Mouse (Mus musculus) midbrain, embryonic 12.5 days (tissue): ENCODE results near the gene Atp2b2. TPM values are rescaled to one million over a fixed set of nuclear protein-coding genes. Genes with fewer than 3 reads are reported as not detected.

ENCODE experiments used
- ATAC-seq: fragments of 200-750 bp; cut with Nextera tagmentation; 2 replicates; pipeline ENCODE4 v1.8.0; 2017; ENCODE audit warnings: low read depth, moderate TSS enrichment, moderate library complexity; ENCODE audit not compliant: low FRiP score
- H3K27ac ChIP-seq: fragments of 300-500 bp; sonication (generic); replicated peaks from 2 replicates; pipeline ENCODE4 v1.5.1; 2016; ENCODE audit warnings: mild to moderate bottlenecking
- H3K27me3 ChIP-seq: fragments of 300-500 bp; sonication (generic); 2 replicates; pipeline ENCODE4 v1.6.1; 2016; ENCODE audit warnings: mild to moderate bottlenecking
- H3K36me3 ChIP-seq: fragments of 300-500 bp; sonication (generic); 2 replicates; pipeline ENCODE4 v1.6.1; 2016
- H3K4me1 ChIP-seq: fragments of 300-500 bp; sonication (generic); 2 replicates; pipeline ENCODE4 v1.6.1; 2016
- H3K4me2 ChIP-seq: fragments of 300-500 bp; sonication (generic); replicated peaks from 2 replicates; pipeline ENCODE4 v1.6.1; 2016; ENCODE audit warnings: mild to moderate bottlenecking, moderate library complexity
- H3K4me3 ChIP-seq: fragments of 300-500 bp; sonication (generic); 2 replicates; pipeline ENCODE4 v1.5.1; 2016; ENCODE audit warnings: mild to moderate bottlenecking
- H3K9ac ChIP-seq: fragments of 300-500 bp; sonication (generic); replicated peaks from 2 replicates; pipeline ENCODE4 v1.6.1; 2016; ENCODE audit warnings: mild to moderate bottlenecking, moderate library complexity
- H3K9me3 ChIP-seq: fragments of 300-500 bp; sonication (generic); 2 replicates; pipeline ENCODE4 v1.6.1; 2016; ENCODE audit warnings: mild to moderate bottlenecking
- WGBS: fragments of 180-500 bp; shearing (Covaris S2); methylation state at CpG from one replicate; pipeline ENCODE4 v1.1.7; 2016; 5-methylcytosine and 5-hydroxymethylcytosine counted together
- polyA plus RNA-seq: library from polyadenylated mRNA; unstranded; fragments of >200 nt; fragmentation: Nextera tagmentation; extraction: Ambion mirVana; gene quantifications from 2 replicates; pipeline ENCODE4 v1.2.1, GENCODE M21; 2016

Atp2b2 gene
- polyA plus RNA-seq, 1 experiment from 2014 or later = 5.7 TPM

DNA sequence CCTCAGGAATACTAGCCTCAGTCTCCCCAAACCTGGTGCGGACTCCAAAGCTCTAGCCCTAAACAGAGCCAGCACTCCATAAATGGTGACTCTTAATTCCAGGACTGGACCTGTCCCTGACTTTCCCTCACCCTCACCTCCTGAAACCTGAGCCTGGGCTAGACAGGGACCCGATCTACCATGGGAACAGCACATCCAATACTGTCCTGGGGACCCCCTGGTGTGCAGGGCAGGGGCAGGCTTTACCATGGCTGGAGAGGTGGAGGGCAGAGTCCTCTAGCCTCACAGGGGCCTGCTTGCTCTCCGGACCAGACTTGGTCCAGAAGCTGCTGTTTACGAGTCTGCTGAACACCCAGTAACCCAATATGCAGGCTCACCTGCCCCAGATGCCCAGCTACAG lies 179.5 kb downstream of the Atp2b2 start:
- Histone ChIP-seq H3K4me3 (no peak overlapping the region), H3K27me3 (no peaks in the 10 kb centered on the region), H3K4me1 (peaks cover 17% of the 10 kb centered on the region), H3K27ac (no peak overlapping the region), H3K36me3 (no peaks in the 10 kb centered on the region), H3K9ac (no peak overlapping the region), H3K9me3 (no peaks in the 10 kb centered on the region), H3K4me2 (no peak overlapping the region)
- 77% methylated on average over 4 of the region's 4 CpGs for WGBS
- no peak for ATAC-seq

- WGBS = 77% methylated on average over 3 of the region's 3 CpGs
- H3K36me3 ChIP-seq = no peaks in the 10 kb centered on the region
- ATAC-seq = no peak
- no peaks in the 10 kb centered on the region for H3K9me3 ChIP-seq
- peaks cover 25% of the 10 kb centered on the region for H3K4me1 ChIP-seq
- no peak overlapping the region for H3K4me3 ChIP-seq
- no peak overlapping the region for H3K4me2 ChIP-seq
- no peak overlapping the region for H3K27ac ChIP-seq
- no peak overlapping the region for H3K9ac ChIP-seq
- H3K27me3 ChIP-seq = no peaks in the 10 kb centered on the region
These were observed 180.5 kb downstream of the Atp2b2 start for GRCm38 (mm10) chr6:113861938-113862337.

DNA sequence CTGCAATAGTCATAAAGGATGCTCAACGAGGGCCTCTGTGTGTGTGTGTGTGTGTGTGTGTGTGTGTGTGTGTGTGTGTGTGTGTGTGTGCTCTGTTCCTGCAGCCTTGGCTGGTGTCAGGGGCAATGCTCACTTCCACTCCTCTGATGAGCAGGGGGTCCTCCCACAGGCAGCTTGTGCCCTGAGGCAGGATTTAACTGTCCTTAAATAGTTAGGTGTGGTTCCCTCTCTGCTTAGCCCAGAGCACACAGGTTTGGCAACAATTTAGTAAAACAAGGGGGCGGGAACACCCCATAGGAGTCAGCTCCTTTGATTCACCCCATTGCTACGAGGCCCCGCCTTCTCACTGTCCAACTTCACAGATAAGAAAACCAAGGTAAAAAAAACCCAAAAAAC lies 181.0 kb downstream of the Atp2b2 start:
- Histone ChIP-seq H3K4me3 (no peak overlapping the region), H3K4me1 (peaks cover 29% of the 10 kb centered on the region), H3K9me3 (no peaks in the 10 kb centered on the region), H3K36me3 (no peaks in the 10 kb centered on the region), H3K9ac (no peak overlapping the region), H3K4me2 (no peak overlapping the region), H3K27me3 (no peaks in the 10 kb centered on the region), H3K27ac (0 out of 2 replicates have a peak overlapping the region, but pooled peaks have one; percentile 27)
- ATAC-seq = no peak
- WGBS = 74% methylated on average over 4 of the region's 4 CpGs

DNA sequence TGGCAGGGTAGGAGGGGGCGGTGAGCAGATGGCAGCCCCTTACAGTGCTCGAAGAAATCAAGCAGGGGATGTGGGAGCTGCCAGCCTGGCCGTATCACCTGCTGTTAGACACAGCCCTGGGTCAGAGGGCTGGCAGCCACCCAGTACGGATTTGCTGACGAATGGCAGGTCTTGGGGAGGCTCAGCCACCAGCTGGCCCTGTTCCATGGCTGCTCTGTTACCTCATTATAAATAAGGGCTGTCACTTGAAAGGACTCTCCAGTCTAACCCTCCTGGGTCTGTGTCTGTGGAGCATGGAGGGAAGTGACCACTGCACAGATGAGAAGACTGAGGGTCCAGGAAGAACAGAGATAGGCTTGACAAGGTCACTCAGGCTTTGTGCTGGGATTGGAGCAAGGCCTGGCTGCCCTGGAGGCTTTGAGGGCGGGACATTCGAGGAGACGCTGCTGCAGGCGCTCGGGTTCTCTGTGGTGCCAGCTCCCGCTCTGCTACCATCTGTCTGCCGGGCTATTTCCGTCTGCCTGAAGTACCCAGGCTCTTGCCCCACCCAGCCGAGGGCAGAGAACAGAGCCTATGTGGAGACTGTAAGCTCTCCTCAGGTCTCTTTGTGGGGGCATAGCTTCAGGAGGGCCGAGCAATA lies 181.6 kb downstream of the Atp2b2 start:
- no peaks in the 10 kb centered on the region for H3K9me3 ChIP-seq
- ATAC-seq = peak; percentile 75
- H3K4me2 ChIP-seq = no peak overlapping the region
- 68% methylated on average over 15 of the region's 15 CpGs for WGBS
- H3K9ac ChIP-seq = no peak overlapping the region
- no peaks in the 10 kb centered on the region for H3K36me3 ChIP-seq
- H3K4me3 ChIP-seq = no peak overlapping the region
- H3K4me1 ChIP-seq = peaks cover 32% of the 10 kb centered on the region
- H3K27me3 ChIP-seq = no peaks in the 10 kb centered on the region; the same call in 1 of the 2 replicates
- peak overlapping the region; percentile 27; the same call in 1 of the 2 replicates for H3K27ac ChIP-seq

DNA sequence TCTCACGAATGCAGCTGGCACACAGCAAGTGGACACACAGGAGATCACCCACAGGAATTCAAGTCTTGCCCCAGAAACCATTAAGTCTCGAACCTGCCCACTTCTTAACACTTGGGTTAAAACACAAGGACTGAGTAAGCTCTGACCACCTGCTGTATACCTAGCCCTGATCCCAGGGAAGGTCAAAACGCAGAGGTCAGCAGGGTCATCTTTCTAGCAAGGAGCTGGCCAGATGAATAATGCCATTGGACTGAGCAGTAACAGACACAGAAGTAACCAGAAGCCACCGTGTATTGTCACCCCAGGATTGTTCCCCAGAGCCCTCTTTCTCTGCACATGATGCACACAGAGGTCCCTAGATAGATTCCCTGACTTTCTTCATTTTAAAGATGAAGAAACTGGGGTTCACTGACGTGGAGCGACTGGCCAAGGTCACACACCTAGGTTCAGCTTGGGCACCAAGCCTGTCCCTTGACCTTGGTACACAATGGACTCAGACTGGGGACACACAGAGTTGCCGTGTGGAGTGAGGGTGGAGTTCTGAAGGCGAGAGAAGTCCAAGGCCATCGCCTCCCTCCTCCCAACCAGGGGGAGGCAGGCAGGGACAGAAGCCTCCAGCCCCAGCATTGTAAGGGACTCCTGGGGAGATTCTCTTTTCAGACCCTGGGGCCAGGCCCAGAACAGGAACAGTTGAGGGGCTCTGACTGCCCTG lies 182.2 kb downstream of the Atp2b2 start:
- peak overlapping the region; percentile 27 for H3K27ac ChIP-seq
- no peak overlapping the region for H3K4me3 ChIP-seq
- no peaks in the 10 kb centered on the region; the same call in 1 of the 2 replicates for H3K27me3 ChIP-seq
- peaks cover 36% of the 10 kb centered on the region for H3K4me1 ChIP-seq
- H3K4me2 ChIP-seq = no peak overlapping the region
- no peak overlapping the region for H3K9ac ChIP-seq
- 0 out of 2 replicates have a peak, but pooled peaks have one; percentile 25 for ATAC-seq
- 68% methylated on average over 9 of the region's 9 CpGs for WGBS
- H3K36me3 ChIP-seq = no peaks in the 10 kb centered on the region
- H3K9me3 ChIP-seq = no peaks in the 10 kb centered on the region

- Histone ChIP-seq H3K4me3 (no peak overlapping the region), H3K27me3 (no peaks in the 10 kb centered on the region; the same call in 1 of the 2 replicates), H3K36me3 (no peaks in the 10 kb centered on the region), H3K4me1 (peaks cover 36% of the 10 kb centered on the region), H3K9me3 (no peaks in the 10 kb centered on the region), H3K9ac (no peak overlapping the region), H3K4me2 (no peak overlapping the region), H3K27ac (no peak overlapping the region)
- ATAC-seq = no peak
- WGBS = 88% methylated on average over 9 of the region's 9 CpGs
These were observed 184.1 kb downstream of the Atp2b2 start for GRCm38 (mm10) chr6:113858317-113858716.

- no peak overlapping the region for H3K27ac ChIP-seq
- H3K27me3 ChIP-seq = no peaks in the 10 kb centered on the region; the same call in 1 of the 2 replicates
- no peak for ATAC-seq
- H3K4me2 ChIP-seq = no peak overlapping the region
- no peaks in the 10 kb centered on the region for H3K9me3 ChIP-seq
- H3K4me1 ChIP-seq = peaks cover 36% of the 10 kb centered on the region
- 76% methylated on average over 2 of the region's 2 CpGs for WGBS
- no peak overlapping the region for H3K4me3 ChIP-seq
- no peak overlapping the region for H3K9ac ChIP-seq
- H3K36me3 ChIP-seq = no peaks in the 10 kb centered on the region
These were observed 185.0 kb downstream of the Atp2b2 start for GRCm38 (mm10) chr6:113857310-113857873.

DNA sequence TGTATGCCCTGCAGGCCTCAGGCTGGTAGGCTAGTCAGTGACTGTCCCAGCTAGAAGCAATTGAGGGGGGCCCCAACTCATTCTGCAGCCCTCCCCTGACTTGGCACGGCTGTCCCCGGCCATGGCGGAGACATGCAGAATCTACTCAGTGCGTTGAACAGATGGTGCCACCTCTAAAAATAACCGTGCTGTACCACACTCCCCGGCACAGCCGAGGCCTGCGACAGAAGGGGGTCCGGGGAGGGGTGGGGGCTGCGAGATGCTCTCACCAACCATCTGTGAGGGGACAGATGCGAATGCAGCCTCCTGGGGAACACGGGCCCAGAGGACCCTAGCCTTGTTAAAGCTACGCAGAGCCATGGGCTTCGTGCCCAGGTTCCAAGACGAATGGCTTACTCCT lies 185.6 kb downstream of the Atp2b2 start:
- H3K27ac ChIP-seq = no peak overlapping the region
- peaks cover 36% of the 10 kb centered on the region for H3K4me1 ChIP-seq
- no peaks in the 10 kb centered on the region; the same call in 1 of the 2 replicates for H3K27me3 ChIP-seq
- no peak overlapping the region for H3K4me3 ChIP-seq
- no peak overlapping the region for H3K4me2 ChIP-seq
- H3K9ac ChIP-seq = no peak overlapping the region
- no peak for ATAC-seq
- 80% methylated on average over 15 of the region's 15 CpGs for WGBS
- no peaks in the 10 kb centered on the region for H3K36me3 ChIP-seq
- no peaks in the 10 kb centered on the region for H3K9me3 ChIP-seq

- Histone ChIP-seq H3K4me2 (no peak overlapping the region), H3K4me1 (peaks cover 32% of the 10 kb centered on the region), H3K9me3 (no peaks in the 10 kb centered on the region), H3K27ac (no peak overlapping the region), H3K9ac (no peak overlapping the region), H3K36me3 (no peaks in the 10 kb centered on the region), H3K27me3 (no peaks in the 10 kb centered on the region; the same call in 1 of the 2 replicates), H3K4me3 (no peak overlapping the region)
- no peak for ATAC-seq
- 81% methylated on average over 1 of the region's 1 CpGs for WGBS
These were observed 186.2 kb downstream of the Atp2b2 start for GRCm38 (mm10) chr6:113856095-113856646.

- H3K36me3 ChIP-seq = no peaks in the 10 kb centered on the region
- no peak for ATAC-seq
- H3K9me3 ChIP-seq = no peaks in the 10 kb centered on the region
- H3K27ac ChIP-seq = no peak overlapping the region
- H3K4me3 ChIP-seq = no peak overlapping the region
- no peaks in the 10 kb centered on the region; the same call in 1 of the 2 replicates for H3K27me3 ChIP-seq
- H3K4me1 ChIP-seq = peaks cover 26% of the 10 kb centered on the region
- no peak overlapping the region for H3K4me2 ChIP-seq
- H3K9ac ChIP-seq = no peak overlapping the region
These were observed 186.8 kb downstream of the Atp2b2 start for GRCm38 (mm10) chr6:113855581-113855980.

DNA sequence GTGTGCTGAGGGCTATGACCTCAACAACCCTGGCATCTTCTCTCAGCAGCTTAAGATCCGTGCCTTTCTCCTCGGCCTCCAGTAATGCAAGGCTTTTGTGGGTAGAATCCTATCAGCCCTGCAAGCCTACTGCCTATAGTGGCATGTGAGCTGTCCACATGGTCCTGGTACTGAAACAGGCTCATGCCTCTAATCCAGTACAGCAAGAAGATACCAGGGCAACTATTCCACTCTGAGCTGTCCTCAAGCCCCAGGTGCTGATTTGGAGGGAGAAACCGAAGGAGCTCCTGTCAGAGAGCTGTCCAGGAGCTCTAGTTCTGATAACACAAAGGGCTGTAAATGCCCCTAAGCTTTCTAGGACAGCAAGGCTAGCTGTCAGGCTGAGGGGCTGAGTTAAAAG lies 190.1 kb downstream of the Atp2b2 start:
- Histone ChIP-seq H3K4me1 (peaks cover 17% of the 10 kb centered on the region; the same call in 1 of the 2 replicates), H3K27ac (no peak overlapping the region), H3K9me3 (no peaks in the 10 kb centered on the region), H3K36me3 (no peaks in the 10 kb centered on the region), H3K9ac (no peak overlapping the region), H3K4me2 (no peak overlapping the region), H3K4me3 (no peak overlapping the region), H3K27me3 (no peaks in the 10 kb centered on the region; the same call in 1 of the 2 replicates)
- no peak for ATAC-seq
- WGBS = 3% methylated on average over 3 of the region's 3 CpGs

DNA sequence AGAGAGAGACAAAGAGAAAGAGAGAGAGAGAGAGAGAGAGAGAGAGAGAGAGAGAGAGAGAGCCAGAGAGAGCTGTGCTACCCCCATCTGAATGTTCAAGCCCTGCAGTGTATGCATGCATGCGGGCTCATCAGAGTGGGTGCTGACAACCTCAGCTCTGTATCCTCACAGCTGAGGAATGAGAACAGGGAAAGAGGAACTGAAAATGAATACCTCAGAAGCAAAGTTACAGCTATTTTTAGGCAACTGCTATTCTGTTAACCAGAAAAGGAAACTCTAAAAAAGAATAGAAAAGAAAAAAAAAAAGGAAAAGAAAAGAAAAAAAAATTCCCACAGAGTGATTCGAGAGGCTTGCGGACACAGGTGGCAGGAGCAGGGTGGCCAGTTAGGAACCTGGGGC lies 192.6 kb downstream of the Atp2b2 start:
- no peak overlapping the region for H3K4me2 ChIP-seq
- H3K9ac ChIP-seq = no peak overlapping the region
- no peak for ATAC-seq
- 94% methylated on average over 3 of the region's 3 CpGs for WGBS
- no peak overlapping the region for H3K27ac ChIP-seq
- H3K36me3 ChIP-seq = no peaks in the 10 kb centered on the region
- no peaks in the 10 kb centered on the region for H3K9me3 ChIP-seq
- no peaks in the 10 kb centered on the region for H3K27me3 ChIP-seq
- H3K4me1 ChIP-seq = no peaks in the 10 kb centered on the region
- no peak overlapping the region for H3K4me3 ChIP-seq
